28 mouse cellular contexts compared by ENCODE assay signal in genomic region chr10:21543576-21544278, GRCm38 (mm10). TPM values are rescaled to one million over a fixed set of nuclear protein-coding genes. Genes with fewer than 3 reads are reported as not detected.
"Had no signal": no experiment of that assay in that cellular context is flagged by ENCODE, and none has a peak within 500 bp of the region (broad histone marks: within the 10 kb centered on the region; RNA-seq: fewer than 3 reads in every experiment).

No protein-coding gene starts in this region.

- H3K4me3 ChIP-seq: kidney, embryonic 15.5 days; limb, embryonic 13.5 days; liver, embryonic 12.5 days; liver, embryonic 15.5 days; lung, embryonic 15.5 days; megakaryocyte, embryonic 14.5 days; midbrain, embryonic 10.5 days; midbrain, embryonic 13.5 days; myocyte; neural tube, embryonic 13.5 days; stomach, embryonic 15.5 days had no signal

- H3K4me1 ChIP-seq: kidney, embryonic 15.5 days; liver, embryonic 12.5 days; liver, embryonic 15.5 days; lung, embryonic 15.5 days; stomach, embryonic 15.5 days had no signal

- H3K27me3 ChIP-seq: kidney, embryonic 15.5 days; limb, embryonic 13.5 days; liver, embryonic 15.5 days; lung, embryonic 15.5 days; midbrain, embryonic 13.5 days; neural tube, embryonic 13.5 days; stomach, embryonic 15.5 days had no signal

- H3K4me2 ChIP-seq: kidney, embryonic 15.5 days; limb, embryonic 13.5 days; liver, embryonic 12.5 days; liver, embryonic 15.5 days; lung, embryonic 15.5 days; midbrain, embryonic 13.5 days; neural tube, embryonic 13.5 days; stomach, embryonic 15.5 days had no signal

- H3K27ac ChIP-seq: limb, embryonic 13.5 days; liver, embryonic 12.5 days; liver, embryonic 15.5 days; midbrain, embryonic 10.5 days; midbrain, embryonic 13.5 days; neural tube, embryonic 13.5 days; stomach, embryonic 15.5 days had no signal

- H3K9ac ChIP-seq: kidney, embryonic 15.5 days; limb, embryonic 13.5 days; liver, embryonic 12.5 days; liver, embryonic 15.5 days; lung, embryonic 15.5 days; midbrain, embryonic 13.5 days; neural tube, embryonic 13.5 days; stomach, embryonic 15.5 days had no signal

- H3K36me3 ChIP-seq: kidney, embryonic 15.5 days; limb, embryonic 13.5 days; liver, embryonic 12.5 days; liver, embryonic 15.5 days; lung, embryonic 15.5 days; midbrain, embryonic 10.5 days; midbrain, embryonic 13.5 days; neural tube, embryonic 13.5 days; stomach, embryonic 15.5 days had no signal

- H3K9me3 ChIP-seq: kidney, embryonic 15.5 days; limb, embryonic 13.5 days; liver, embryonic 12.5 days; liver, embryonic 15.5 days; lung, embryonic 15.5 days; megakaryocyte, embryonic 14.5 days; midbrain, embryonic 10.5 days; midbrain, embryonic 13.5 days; neural tube, embryonic 13.5 days; stomach, embryonic 15.5 days had no signal

- ATAC-seq: liver, embryonic 12.5 days; midbrain, embryonic 13.5 days; midbrain, embryonic 16.5 days had no signal

- DNase-seq: kidney, postnatal 10 days; kidney, postnatal 36 days; left cerebral cortex, postnatal 4 days; liver; lung, adult 18-20 months; lung, postnatal 10 days; lung, postnatal 36 days; retina, postnatal 1 day; right cerebral cortex, postnatal 25 days; spleen, adult 18-20 months; thymus, postnatal 25 days had no signal

RNA-seq across cellular contexts. Expression of gene 1700020N01Rik, which starts 49.2 kb away (rescaled TPM):
- total RNA-seq: layer of hippocampus, postnatal 14 days; left cerebral cortex, adult 8-10 months; left cerebral cortex, postnatal 14 days; left cerebral cortex, postnatal 4 days; monocyte, adult 5-6 weeks; neutrophil, adult 5-6 weeks had no signal
- polyA plus RNA-seq: kidney, embryonic 15.5 days; limb, embryonic 13.5 days; liver, embryonic 12.5 days; liver, embryonic 15.5 days; lung, embryonic 15.5 days; midbrain, embryonic 10.5 days; midbrain, embryonic 13.5 days; midbrain, embryonic 16.5 days; myocyte; neural tube, embryonic 13.5 days; stomach, embryonic 15.5 days had no signal
